Mouse (Mus musculus) embryo, embryonic 10 days (tissue): Measurements from ENCODE around the gene Zbtb2.
A peak's percentile ranks its signal among the peaks of the same experiment; 100 is the strongest.

Experiments used
- DNase-seq: peaks from one replicate; pipeline ENCODE4 v3.0.0-alpha.2; 2015; ENCODE audit warnings: low spot score

Zbtb2 gene

GRCm38 (mm10) chr10:4332228-4332979 lies 55.5 kb downstream of the Zbtb2 start:
- DNase-seq, result peak; percentile 55

- no peak for DNase-seq
Observed at GRCm38 (mm10) chr10:4327716-4328115, 60.2 kb downstream of the Zbtb2 start.

- DNase-seq, result no peak
Observed at GRCm38 (mm10) chr10:4325562-4325961, 62.3 kb downstream of the Zbtb2 start.

GRCm38 (mm10) chr10:4323885-4324284 lies 64.0 kb downstream of the Zbtb2 start:
- no peak for DNase-seq
